Mouse (Mus musculus) lung, postnatal 0 days (tissue): ENCODE results near the gene Kpna2. TPM values are rescaled to one million over a fixed set of nuclear protein-coding genes. Genes with fewer than 3 reads are reported as not detected.
A peak's percentile ranks its signal among the peaks of the same experiment; 100 is the strongest.
"Not testable (repeated sequence)": the region's sequence is repeated elsewhere in the genome, so short reads cannot be mapped to it uniquely, and the experiment has no call there.

Experiments
- ATAC-seq: fragments of 200-750 bp; cut with Nextera tagmentation; 2 replicates; pipeline ENCODE4 v1.8.0; 2017; ENCODE audit warnings: moderate library complexity
- DNase-seq: peaks from one replicate; pipeline ENCODE4 v3.0.0-alpha.2; 2016; ENCODE audit warnings: low spot score
- H3K27ac ChIP-seq: fragments of 300-500 bp; sonication (generic); 2 replicates; pipeline ENCODE4 v1.5.1; 2014; ENCODE audit warnings: antibody characterized with exemption, mild to moderate bottlenecking, low read length, mixed read lengths
- H3K27me3 ChIP-seq: fragments of 300-500 bp; sonication (generic); replicated peaks from 2 replicates; pipeline ENCODE4 v1.6.1; 2014; ENCODE audit warnings: low read length, mixed read lengths; ENCODE audit not compliant: insufficient read depth
- H3K36me3 ChIP-seq: fragments of 300-500 bp; sonication (generic); 2 replicates; pipeline ENCODE4 v1.6.1; 2014; ENCODE audit warnings: low read length, mixed read lengths; ENCODE audit not compliant: insufficient read depth
- H3K4me1 ChIP-seq: fragments of 300-500 bp; sonication (generic); 2 replicates; pipeline ENCODE4 v1.6.1; 2014; ENCODE audit warnings: antibody characterized with exemption, low read depth, low read length, mixed read lengths; ENCODE audit not compliant: insufficient read depth
- H3K4me2 ChIP-seq: fragments of 300-500 bp; sonication (generic); replicated peaks from 2 replicates; pipeline ENCODE4 v1.6.1; 2014; ENCODE audit warnings: low read depth, mild to moderate bottlenecking, low read length, moderate library complexity, mixed read lengths
- H3K4me3 ChIP-seq: fragments of 300-500 bp; sonication (generic); 2 replicates; pipeline ENCODE4 v1.5.1; 2014; ENCODE audit warnings: low read depth, low read length
- H3K9ac ChIP-seq: fragments of 300-500 bp; sonication (generic); replicated peaks from 2 replicates; pipeline ENCODE4 v1.6.1; 2014; ENCODE audit warnings: low read depth, mild to moderate bottlenecking
- H3K9me3 ChIP-seq: fragments of 300-500 bp; sonication (generic); 2 replicates; pipeline ENCODE4 v1.6.1; 2016; ENCODE audit warnings: low read length, mixed read lengths
- CTCF ChIP-seq: IDR thresholded peaks from 2 replicates; pipeline ENCODE4 v1.5.1; 2016; ENCODE audit warnings: antibody characterized with exemption, mild to moderate bottlenecking
- EP300 ChIP-seq: IDR thresholded peaks from 2 replicates; pipeline ENCODE4 v1.6.1; 2016; ENCODE audit warnings: antibody characterized with exemption, mild to moderate bottlenecking, control low read depth
- WGBS: fragments of 180-500 bp; shearing (Covaris S2); extraction: QIAGEN DNeasy Blood & Tissue Kit; methylation state at CpG from one replicate; pipeline ENCODE4 v1.1.7; 2014; 5-methylcytosine and 5-hydroxymethylcytosine counted together
- polyA plus RNA-seq: library from polyadenylated mRNA; unstranded; fragments of >200 nt; fragmentation: Nextera tagmentation; extraction: Ambion mirVana; gene quantifications from 2 replicates; pipeline ENCODE4 v1.2.1, GENCODE M21; 2015

Kpna2 gene
- polyA plus RNA-seq, 1 experiment from 2014 or later = 83.6 TPM

DNA sequence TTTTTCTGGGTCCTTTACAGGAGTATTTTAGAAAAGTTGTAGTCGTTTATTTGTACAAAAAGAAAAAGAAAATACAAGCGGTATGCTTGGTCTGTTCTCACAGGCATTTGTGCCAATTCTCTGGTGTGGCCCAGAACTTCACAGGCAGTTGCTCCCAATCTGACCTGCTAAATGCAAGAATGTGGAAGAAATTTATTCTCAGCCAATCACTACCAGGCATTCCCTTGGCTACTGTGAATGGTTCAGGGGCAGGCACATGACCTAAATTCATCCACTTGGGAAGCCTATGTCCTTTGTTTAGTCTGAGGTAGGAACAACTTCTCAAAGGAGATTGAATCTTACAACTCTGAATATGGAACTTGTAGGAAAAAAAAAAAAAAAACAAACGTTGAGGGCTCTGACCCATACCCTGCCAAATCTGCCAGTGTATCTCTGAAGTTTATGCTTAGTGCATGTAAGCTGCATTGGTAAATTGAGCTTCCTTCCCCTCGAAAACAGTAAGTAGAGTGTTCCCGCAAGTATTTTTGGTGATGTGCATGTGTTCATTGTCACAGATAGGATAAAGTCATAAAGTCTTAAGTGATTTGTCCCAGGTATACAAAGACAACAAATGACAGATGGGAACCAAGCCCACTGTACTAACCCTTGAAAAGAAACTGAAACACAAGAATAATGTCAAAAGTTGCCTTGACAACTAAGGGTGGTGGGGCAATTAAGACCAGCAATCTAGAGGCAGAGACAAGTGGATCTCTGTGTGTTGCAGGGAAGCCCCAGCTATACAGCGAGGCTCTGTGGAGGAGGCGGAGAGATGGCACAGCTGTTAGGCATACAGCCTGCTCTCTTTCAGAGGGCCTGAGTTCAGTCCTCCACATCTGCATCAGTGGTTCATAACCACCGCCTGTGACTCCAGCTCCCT lies 2.7 kb upstream of the Kpna2 start:
- DNase-seq = no peak
- ATAC-seq = no peak
- Histone ChIP-seq H3K27me3 (no peaks in the 10 kb centered on the region), H3K27ac (no peak overlapping the region), H3K9me3 (no peaks in the 10 kb centered on the region), H3K9ac (no peak overlapping the region), H3K4me3 (no peak overlapping the region), H3K4me2 (no peak overlapping the region), H3K36me3 (no peaks in the 10 kb centered on the region), H3K4me1 (no peaks in the 10 kb centered on the region)
- WGBS = 48% methylated on average over 7 of the region's 8 CpGs
- TF ChIP-seq EP300 = no peak
- TF ChIP-seq CTCF = no peak

DNA sequence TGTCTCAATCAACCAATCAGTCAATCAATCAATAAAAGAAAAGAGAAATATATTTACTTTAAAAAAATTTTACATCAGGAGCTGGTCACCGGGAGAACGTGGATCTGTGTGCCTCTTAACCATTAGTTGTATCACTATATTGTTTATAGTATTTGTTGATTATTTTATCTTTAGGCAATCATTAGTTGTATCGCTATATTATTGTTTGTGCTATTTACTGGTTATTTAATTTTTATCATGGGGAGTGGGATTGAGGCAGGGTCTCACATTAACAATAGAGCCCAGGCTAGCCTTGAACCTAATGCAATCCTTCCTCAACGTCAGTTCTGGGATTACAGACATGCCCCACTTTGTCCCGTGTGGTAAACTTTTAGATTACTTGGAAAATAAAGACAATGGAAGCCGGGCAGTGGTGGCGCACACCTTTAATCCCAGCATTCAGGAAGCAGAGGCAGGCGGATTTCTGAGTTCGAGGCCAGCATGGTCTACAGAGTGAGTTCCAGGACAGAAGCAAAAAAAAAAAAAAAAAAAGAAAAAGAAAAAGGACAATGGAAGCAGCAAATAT lies 690 bp upstream of the Kpna2 start:
- H3K27me3 ChIP-seq = no peaks in the 10 kb centered on the region
- DNase-seq = no peak
- no peak overlapping the region for H3K9ac ChIP-seq
- H3K4me1 ChIP-seq = no peaks in the 10 kb centered on the region
- ATAC-seq = no peak
- TF ChIP-seq EP300 = no peak
- no peak for TF ChIP-seq CTCF
- H3K4me3 ChIP-seq = peak overlapping the region; percentile 81; the same call in 1 of the 2 replicates
- peak overlapping the region; percentile 87 for H3K27ac ChIP-seq
- H3K36me3 ChIP-seq = peaks cover 8% of the 10 kb centered on the region; the same call in 1 of the 2 replicates
- peak overlapping the region; percentile 45 for H3K4me2 ChIP-seq
- WGBS = 84% methylated on average over 9 of the region's 9 CpGs
- no peaks in the 10 kb centered on the region for H3K9me3 ChIP-seq

DNA sequence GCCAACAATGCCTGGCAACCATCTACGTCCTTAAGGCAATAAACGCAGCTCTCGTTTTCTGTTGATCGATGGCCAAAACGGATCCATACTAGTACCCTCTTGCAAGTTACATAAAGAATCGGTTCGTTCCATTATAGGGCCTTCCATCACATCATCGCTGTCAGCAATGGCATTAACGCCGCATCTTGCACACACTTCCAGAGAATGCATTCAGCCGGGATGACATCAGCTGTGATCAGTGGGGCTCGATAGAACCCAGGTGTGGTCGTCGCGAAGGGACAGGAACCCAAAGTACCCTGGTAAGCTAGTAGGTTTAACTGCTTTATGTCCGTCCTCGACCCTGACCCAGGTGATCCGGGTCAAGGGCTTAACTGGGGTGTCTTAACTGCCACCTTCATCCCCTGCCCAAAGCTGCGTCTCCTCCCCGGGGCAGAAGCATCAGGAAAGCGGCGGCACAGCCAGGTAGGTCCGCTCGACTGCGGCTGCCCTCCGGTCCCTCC lies 640 bp downstream of the Kpna2 start:
- no peak for TF ChIP-seq CTCF
- TF ChIP-seq EP300 = no peak
- Histone ChIP-seq H3K27me3 (no peaks in the 10 kb centered on the region), H3K9me3 (no peaks in the 10 kb centered on the region), H3K4me2 (peak overlapping the region; percentile 85), H3K4me1 (no peaks in the 10 kb centered on the region), H3K27ac (peak overlapping the region; percentile 86), H3K4me3 (peak overlapping the region; percentile 81), H3K9ac (peak overlapping the region; percentile 66), H3K36me3 (peaks cover 10% of the 10 kb centered on the region; the same call in 1 of the 2 replicates)
- peak; percentile 4 for ATAC-seq
- under 1% methylated on average over 24 of the region's 26 CpGs for WGBS
- DNase-seq = peak; percentile 45

DNA sequence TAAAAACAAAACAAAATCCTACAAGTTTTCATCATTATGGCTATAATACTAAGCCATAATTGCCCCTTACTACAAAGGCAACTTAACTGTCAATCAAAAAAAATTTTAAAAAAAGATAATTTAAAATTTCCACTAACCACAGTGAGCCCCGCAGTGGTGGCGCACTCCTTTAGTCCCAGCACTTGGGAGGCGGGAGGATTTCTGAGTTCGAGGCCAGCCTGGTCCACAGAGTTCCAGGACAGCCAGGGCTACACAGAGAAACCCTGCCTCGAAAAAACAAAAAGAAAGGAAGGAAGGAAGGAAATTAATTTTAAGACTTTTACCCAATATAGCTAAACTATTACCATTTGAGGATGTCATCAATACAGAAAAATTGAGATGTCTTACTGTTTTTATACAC lies 1.4 kb downstream of the Kpna2 start:
- ATAC-seq (no peak), DNase-seq (no peak)
- 11% methylated on average over 5 of the region's 5 CpGs for WGBS
- H3K27ac ChIP-seq = peak overlapping the region; percentile 86
- no peak for TF ChIP-seq CTCF
- no peak for TF ChIP-seq EP300
- peak overlapping the region; percentile 66; the same call in 1 of the 2 replicates for H3K9ac ChIP-seq
- no peaks in the 10 kb centered on the region for H3K27me3 ChIP-seq
- H3K36me3 ChIP-seq = peaks cover 15% of the 10 kb centered on the region
- H3K9me3 ChIP-seq = no peaks in the 10 kb centered on the region
- H3K4me2 ChIP-seq = peak overlapping the region; percentile 85
- H3K4me3 ChIP-seq = peak overlapping the region; percentile 81
- no peaks in the 10 kb centered on the region for H3K4me1 ChIP-seq

DNA sequence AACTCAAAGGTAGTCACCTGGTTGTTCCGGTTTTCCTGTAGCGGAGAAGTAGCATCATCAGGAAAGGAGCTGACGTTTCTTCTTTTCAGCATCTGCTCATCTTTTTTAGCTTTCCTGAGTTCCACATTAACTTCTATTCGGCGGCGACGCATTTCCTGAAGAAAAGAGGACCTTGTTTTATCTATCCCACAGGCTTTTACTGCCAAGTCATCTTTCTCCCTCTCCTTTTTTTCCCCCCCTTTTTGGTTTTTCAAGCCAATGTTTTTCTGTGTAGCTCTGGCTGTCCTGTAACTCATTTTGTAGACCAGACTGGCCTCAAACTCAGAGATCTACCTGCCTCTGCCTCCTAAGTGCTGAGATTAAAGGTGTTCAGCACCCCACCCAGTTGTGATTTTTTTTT lies 2.8 kb downstream of the Kpna2 start:
- H3K27me3 ChIP-seq, H3K27ac ChIP-seq, DNase-seq, H3K4me3 ChIP-seq, ATAC-seq, H3K9ac ChIP-seq, H3K4me2 ChIP-seq, H3K9me3 ChIP-seq, H3K4me1 ChIP-seq: not testable (repeated sequence)
- 93% methylated on average over 7 of the region's 7 CpGs for WGBS
- H3K36me3 ChIP-seq = peaks cover 15% of the 10 kb centered on the region

DNA sequence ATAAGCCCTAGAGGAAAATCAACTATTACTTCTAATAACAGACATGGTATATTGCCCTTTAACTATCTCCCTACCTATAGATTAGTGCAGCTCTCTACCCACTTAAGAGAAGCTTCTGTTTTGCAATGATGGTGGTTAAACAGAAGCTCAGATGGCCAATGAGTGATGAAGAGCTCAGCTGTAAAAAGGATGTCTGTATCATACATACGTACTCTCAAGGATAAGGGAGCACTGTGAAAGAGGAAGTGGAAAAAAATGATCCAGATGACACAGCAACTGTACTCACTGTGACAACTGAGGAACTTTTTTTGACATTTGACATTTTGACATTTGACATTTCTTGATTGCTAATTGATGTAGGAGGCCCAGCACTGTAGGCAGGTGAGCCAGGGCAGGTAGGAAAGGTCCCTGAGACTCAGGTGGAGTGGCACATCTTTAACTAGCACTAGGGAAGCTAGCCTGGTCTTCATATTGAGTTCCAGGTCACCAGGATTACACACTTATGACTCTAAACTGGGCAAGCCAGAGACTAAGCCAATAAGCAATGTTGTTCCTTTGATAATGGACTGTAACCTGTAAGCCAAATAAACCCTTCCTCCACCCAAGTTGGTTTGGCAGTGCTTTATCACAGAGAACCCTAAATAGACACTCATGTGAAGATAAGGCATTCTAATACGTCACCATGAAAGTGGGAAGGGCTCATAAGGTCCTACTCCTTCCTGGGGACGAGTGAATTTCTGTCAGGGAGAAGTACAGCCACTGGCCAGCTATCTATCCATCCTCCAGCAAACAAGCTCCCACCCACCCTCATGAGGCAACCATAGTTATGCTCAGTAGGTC lies 4.9 kb downstream of the Kpna2 start:
- Histone ChIP-seq H3K4me3 (no peak overlapping the region), H3K27ac (no peak overlapping the region), H3K27me3 (no peaks in the 10 kb centered on the region), H3K4me2 (no peak overlapping the region), H3K9me3 (no peaks in the 10 kb centered on the region), H3K36me3 (peaks cover 20% of the 10 kb centered on the region), H3K9ac (no peak overlapping the region), H3K4me1 (no peaks in the 10 kb centered on the region)
- WGBS = 47% methylated on average over 3 of the region's 3 CpGs
- peak; percentile 52 for TF ChIP-seq EP300
- no peak for TF ChIP-seq CTCF
- DNase-seq (peak; percentile 39), ATAC-seq (no peak)
